Mouse (Mus musculus): ENCODE data around the gene Olfr373.
"Not testable (repeated sequence)": the region's sequence is repeated elsewhere in the genome, so short reads cannot be mapped to it uniquely, and the experiment has no call there.

Gene Olfr373

GRCm38 (mm10) chr8:72082877-72083276 is at the start of gene Olfr373:
Gene Olfr373, plus strand, starts transcription at chr8:72083177.
- not testable (repeated sequence) for DNase-seq

- not testable (repeated sequence) for DNase-seq
Observed at GRCm38 (mm10) chr8:72040918-72041317, 42.1 kb upstream of the Olfr373 start, which contains the start of gene Olfr372. Gene Olfr372, plus strand, starts transcription at chr8:72041218.

GRCm38 (mm10) chr8:72042493-72042892 is 40.5 kb upstream of the Olfr373 start:
- DNase-seq = no peak

- not testable (repeated sequence) for DNase-seq
Observed at GRCm38 (mm10) chr8:72054633-72055032, 28.3 kb upstream of the Olfr373 start.

GRCm38 (mm10) chr8:72057643-72058042 is 25.3 kb upstream of the Olfr373 start:
- DNase-seq = not testable (repeated sequence)

DNA sequence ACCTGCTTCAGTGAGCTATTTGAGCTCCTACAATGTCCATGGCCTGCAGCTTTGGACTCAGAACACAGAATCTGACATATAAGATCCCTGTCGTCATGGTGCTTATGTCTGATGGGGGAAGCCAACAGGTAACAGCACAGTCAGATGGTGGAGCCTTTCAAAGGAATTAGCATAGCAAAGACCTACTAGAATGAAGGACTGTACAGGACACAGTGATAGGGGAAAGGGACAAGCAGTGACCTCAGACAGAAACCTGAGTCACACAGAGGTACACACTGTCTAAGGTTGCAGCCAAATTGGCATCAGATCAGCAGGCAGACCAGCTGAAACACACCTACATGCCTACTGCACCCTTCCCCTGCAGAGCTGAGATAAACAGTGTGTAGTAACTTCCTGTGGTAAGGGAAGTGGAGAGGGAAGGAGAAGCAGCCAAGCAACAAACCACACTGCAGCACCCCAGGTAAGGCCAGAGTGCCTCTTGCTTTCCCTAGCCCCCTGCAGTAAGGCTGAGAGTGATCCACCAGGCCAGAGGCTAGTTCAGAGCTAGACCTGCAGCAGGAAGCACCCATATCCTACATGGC is 16.1 kb upstream of the Olfr373 start:
- not testable (repeated sequence) for DNase-seq

GRCm38 (mm10) chr8:72084744-72085143 is 1.8 kb downstream of the Olfr373 start:
- DNase-seq = no peak

- not testable (repeated sequence) for DNase-seq
Observed at GRCm38 (mm10) chr8:72087611-72088010, 4.6 kb downstream of the Olfr373 start.

DNA sequence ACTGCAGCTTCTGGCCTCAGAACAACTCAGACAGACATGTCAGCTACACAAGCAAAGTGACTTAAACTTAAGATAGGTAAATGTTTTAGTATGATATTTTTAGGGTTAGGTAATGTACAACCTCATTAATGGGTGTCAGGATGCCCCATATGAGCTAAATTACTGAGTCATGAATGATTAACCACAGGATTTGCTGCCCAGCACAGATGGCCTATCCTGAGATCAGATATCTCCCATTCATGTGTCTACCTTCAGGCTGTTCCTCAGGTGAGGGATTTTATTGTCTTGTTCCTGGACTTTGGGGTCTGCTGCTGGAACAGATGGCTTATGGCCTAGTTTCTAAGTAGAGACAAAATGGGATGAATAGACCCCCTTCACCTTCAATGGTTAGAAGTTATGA is 13.7 kb downstream of the Olfr373 start:
- DNase-seq = not testable (repeated sequence)

DNA sequence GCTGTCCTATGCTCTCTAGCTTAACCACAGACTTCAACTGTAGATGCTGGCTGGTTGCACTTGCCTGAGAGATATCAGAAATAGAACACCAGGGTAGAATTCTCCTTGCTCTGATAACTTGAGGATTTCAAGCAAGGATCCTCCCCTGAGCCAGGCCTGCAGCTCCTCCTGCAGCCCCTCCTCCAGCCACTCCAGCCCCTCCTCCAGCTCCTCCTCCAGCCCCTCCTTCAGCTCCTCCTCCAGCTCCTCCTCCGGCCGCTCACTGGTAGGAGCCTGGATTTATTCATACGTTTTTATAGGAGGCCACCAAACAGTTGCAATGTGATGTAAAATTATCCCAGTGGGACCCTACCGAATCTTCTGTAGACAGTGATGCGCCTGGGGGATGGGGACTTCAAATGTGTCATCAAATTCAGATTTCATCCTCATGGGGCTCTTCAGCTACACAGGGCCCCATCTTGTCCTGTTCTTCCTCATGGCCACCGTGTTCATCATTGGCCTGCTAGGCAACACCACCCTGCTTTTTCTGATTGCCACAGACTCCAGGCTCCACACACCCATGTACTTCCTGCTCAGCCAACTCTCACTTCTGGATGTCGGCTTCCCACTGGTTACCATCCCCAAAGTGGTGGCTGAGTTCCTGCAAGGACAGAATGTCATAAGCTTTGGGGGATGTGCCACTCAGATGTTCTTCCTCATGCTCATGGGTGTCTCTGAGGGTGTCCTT is 16.6 kb downstream of the Olfr373 start:
- peak; percentile 65 for DNase-seq

DNA sequence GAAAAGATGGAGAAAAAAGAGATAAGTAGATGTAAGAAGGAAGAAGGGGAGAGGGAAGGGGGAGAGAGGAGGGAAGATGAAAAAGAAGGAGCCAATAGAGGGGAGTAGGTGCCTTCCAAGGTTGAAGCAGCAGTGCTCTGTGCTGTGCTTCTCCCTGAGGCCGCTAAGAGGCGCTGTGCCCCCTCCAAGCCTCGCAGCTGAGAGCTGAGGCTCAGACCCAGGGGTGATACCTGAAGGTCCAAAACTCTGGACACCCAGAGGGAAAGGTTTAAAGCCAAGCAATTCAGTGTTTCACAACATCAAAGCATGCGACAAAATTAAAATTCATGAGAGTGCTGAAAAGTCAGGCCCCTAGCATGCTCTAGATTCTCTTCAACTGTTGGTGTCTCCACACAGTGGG is 22.2 kb downstream of the Olfr373 start:
- no peak for DNase-seq

DNA sequence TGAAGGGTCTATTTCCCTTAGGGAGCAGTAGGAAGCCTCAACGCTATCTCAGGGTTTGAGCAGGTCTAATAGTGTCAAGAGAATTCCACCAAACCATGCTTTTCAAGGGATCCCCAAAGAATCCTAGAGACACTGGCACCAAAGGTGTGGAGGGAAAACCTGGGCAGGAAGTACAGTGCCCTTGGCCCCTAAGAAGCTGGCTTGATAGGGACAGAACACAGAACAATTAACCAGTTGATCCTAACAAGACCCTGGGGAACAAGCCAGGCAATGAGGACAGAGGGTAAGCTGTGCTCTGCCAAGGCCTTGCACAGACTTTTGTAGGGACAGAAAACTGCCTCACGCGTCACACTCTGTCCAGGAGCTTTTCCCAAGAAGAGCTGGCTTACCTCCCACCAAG is 23.8 kb downstream of the Olfr373 start, which contains the start of gene Olfr374:
Gene Olfr374 (plus strand): TSS at position 301 of the 400 bp plus-strand sequence.
- no peak for DNase-seq

- peak; percentile 22 for DNase-seq
Observed at GRCm38 (mm10) chr8:72110876-72111275, 27.9 kb downstream of the Olfr373 start.

- no peak for DNase-seq
Observed at GRCm38 (mm10) chr8:72112486-72112885, 29.5 kb downstream of the Olfr373 start.

DNA sequence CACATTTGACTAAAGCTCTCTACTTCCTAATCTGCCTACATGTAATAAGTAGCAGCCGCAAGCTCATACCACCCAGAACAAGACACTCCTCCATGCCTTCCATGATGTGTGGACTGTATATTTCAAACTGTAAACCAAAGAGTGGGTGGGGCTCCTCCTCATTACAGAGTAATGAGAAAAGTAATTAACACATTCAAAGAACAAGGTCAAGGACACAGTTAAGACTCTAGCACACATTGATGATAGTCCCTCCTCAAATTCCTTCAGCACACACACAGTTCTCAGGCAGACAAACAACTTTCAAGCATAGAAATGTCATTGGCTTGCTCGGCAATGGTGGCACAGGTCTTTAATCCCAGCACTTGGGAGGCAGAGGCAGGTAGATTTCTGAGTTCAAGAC is 32.2 kb downstream of the Olfr373 start:
- no peak for DNase-seq

DNA sequence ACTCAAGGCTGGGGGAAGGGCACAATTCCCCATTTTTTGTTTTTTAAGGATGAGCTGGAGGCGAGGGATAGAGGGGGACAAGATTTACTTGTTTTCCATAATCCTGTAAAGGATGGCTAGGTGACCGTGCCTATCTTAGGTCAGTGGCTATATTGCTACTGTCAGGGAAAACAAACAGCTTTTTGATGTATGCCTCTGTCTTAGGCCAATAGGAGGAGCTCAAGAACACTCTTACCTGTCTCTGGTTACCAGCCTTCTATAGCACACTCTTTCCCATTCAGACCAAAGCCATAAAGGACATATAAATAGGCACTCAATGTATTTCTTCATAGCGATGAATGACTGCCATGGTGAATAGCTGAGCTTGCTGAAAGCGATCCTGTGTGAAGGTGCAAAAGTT is 35.6 kb downstream of the Olfr373 start:
- no peak for DNase-seq

- DNase-seq = not testable (repeated sequence)
Observed at GRCm38 (mm10) chr8:72121486-72121885, 38.5 kb downstream of the Olfr373 start.

GRCm38 (mm10) chr8:72121997-72122396 is 39.0 kb downstream of the Olfr373 start:
- no peak for DNase-seq

GRCm38 (mm10) chr8:72127834-72128233 is 44.9 kb downstream of the Olfr373 start:
- no peak for DNase-seq

GRCm38 (mm10) chr8:72131251-72131650 is 48.3 kb downstream of the Olfr373 start:
- no peak for DNase-seq

DNA sequence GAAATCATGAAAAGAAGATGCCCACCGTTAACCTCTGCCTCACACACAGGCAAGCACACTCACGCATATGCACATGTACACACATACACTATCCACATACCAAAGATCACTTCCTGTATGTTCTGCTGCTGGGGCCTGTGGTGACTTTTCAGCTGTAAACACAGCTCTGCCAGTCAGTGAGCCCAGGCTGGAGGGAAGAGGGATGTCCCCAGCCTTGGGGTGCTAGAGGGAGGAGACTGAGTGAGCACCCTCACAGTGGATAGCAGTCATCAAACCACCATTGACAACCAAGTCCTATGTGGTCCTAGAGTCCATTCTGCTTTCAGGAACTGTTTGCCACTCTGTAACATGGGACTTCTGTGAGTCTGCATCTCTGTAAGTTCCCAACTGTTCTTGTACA is 48.9 kb downstream of the Olfr373 start:
- DNase-seq = no peak

DNA sequence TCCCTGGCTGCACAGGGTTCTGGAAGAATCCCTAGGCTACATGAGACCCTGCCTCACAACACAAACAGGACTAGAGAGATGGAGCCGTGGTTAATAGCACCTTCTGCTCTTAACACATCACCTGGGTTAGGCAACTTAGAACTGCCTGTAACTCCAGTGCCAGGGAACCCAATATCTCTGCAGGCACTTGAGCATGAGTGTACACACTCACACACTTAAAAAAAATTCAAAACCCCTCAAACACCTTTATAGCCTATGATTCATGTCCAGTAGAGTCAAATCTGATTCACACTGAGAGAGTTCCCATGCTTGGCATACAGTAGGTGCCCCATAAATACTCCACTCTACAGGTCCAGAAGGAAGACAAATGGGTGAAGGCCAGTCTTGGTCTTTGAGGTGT is 49.4 kb downstream of the Olfr373 start:
- DNase-seq = peak; percentile 32

GRCm38 (mm10) chr8:72132891-72133290 is 49.9 kb downstream of the Olfr373 start:
- peak; percentile 34 for DNase-seq

- no peak for DNase-seq
Observed at GRCm38 (mm10) chr8:72133507-72133906, 50.5 kb downstream of the Olfr373 start.

Data from lung, postnatal 36 days (tissue).